Mouse (Mus musculus): ENCODE measurements around the gene Hist1h1b. TPM values are rescaled to one million over a fixed set of nuclear protein-coding genes. Genes with fewer than 3 reads are reported as not detected.
"Not testable (repeated sequence)": the region's sequence is repeated elsewhere in the genome, so short reads cannot be mapped to it uniquely, and the experiment has no call there.

Gene Hist1h1b
- polyA plus RNA-seq, 1 experiment, result 5.0 TPM

GRCm38 (mm10) chr13:21753051-21753523 is 27.3 kb downstream of the Hist1h1b start:
- Histone ChIP-seq H3K36me3 (ENCODE audit: control insufficient read depth) (peaks cover 19% of the 10 kb centered on the region), H3K4me3 (replicated peaks) (peak overlapping the region; percentile 64), H3K27me3 (ENCODE audit: control insufficient read depth) (no peaks in the 10 kb centered on the region), H3K4me1 (ENCODE audit: control insufficient read depth) (peaks cover 54% of the 10 kb centered on the region), H3K9me3 (ENCODE audit: control insufficient read depth, low read length) (no peaks in the 10 kb centered on the region)
- TF ChIP-seq GATA1 (IDR thresholded peaks at IDR 0.05; ENCODE audit: low read length), result no peak
- no peak for TF ChIP-seq TAL1 (IDR thresholded peaks at IDR 0.05; ENCODE audit: low read length)

DNA sequence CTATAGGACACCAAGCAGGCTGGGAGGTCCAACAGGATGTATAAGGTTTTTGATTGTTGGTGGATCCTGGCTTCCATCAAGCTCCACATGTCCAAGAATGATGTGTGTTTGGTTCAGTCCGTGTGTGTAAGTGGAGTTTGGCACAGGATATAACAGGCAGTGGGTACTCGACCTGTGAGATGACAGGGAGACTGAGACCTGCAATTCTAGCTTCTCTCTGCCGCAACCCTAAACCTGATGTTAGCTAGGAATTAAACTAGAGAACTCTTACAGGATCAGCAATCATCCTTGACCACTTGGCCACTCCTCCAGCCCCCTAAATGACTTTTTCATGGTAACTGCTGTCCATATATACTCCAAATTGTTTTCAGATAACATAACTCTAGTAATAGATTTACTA is 28.1 kb downstream of the Hist1h1b start:
- TF ChIP-seq GATA1 (IDR thresholded peaks at IDR 0.05; ENCODE audit: low read length) (no peak), TAL1 (IDR thresholded peaks at IDR 0.05; ENCODE audit: low read length) (no peak)
- H3K36me3 ChIP-seq (ENCODE audit: control insufficient read depth), result peaks cover 21% of the 10 kb centered on the region
- peaks cover 58% of the 10 kb centered on the region for H3K4me1 ChIP-seq (ENCODE audit: control insufficient read depth)
- H3K27me3 ChIP-seq (ENCODE audit: control insufficient read depth), result no peaks in the 10 kb centered on the region
- H3K9me3 ChIP-seq (ENCODE audit: control insufficient read depth, low read length), result no peaks in the 10 kb centered on the region
- peak overlapping the region; percentile 64 for H3K4me3 ChIP-seq (replicated peaks)

GRCm38 (mm10) chr13:21751827-21752226 is 28.6 kb downstream of the Hist1h1b start:
- Histone ChIP-seq H3K27me3 (ENCODE audit: control insufficient read depth) (no peaks in the 10 kb centered on the region), H3K9me3 (ENCODE audit: control insufficient read depth, low read length) (no peaks in the 10 kb centered on the region), H3K36me3 (ENCODE audit: control insufficient read depth) (peaks cover 23% of the 10 kb centered on the region), H3K4me3 (replicated peaks) (peak overlapping the region; percentile 64), H3K4me1 (ENCODE audit: control insufficient read depth) (peaks cover 60% of the 10 kb centered on the region)
- no peak for TF ChIP-seq GATA1 (IDR thresholded peaks at IDR 0.05; ENCODE audit: low read length)
- TF ChIP-seq TAL1 (IDR thresholded peaks at IDR 0.05; ENCODE audit: low read length), result no peak

DNA sequence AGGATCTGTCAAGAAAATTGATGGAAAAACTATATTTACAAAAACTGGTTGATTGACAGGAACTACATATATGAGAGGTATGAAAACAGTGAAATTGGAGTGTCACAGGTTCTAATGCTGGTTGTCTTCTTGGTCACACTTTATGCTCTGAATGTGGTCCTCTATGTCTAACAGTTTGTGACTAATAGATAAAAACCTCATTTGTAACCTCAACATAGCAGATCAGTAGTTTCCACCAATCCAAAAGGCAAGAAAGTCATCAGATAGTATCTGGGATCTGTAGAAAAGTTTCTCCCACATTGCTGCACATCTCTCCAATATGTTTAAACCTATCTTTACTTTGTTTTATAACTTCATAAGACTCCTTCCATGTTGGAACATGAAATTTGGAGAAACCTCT is 29.0 kb downstream of the Hist1h1b start:
- Histone ChIP-seq H3K9me3 (ENCODE audit: control insufficient read depth, low read length) (no peaks in the 10 kb centered on the region), H3K36me3 (ENCODE audit: control insufficient read depth) (peaks cover 25% of the 10 kb centered on the region), H3K4me1 (ENCODE audit: control insufficient read depth) (peaks cover 60% of the 10 kb centered on the region), H3K4me3 (replicated peaks) (peak overlapping the region; percentile 64), H3K27me3 (ENCODE audit: control insufficient read depth) (no peaks in the 10 kb centered on the region)
- no peak for TF ChIP-seq GATA1 (IDR thresholded peaks at IDR 0.05; ENCODE audit: low read length)
- no peak for TF ChIP-seq TAL1 (IDR thresholded peaks at IDR 0.05; ENCODE audit: low read length)

DNA sequence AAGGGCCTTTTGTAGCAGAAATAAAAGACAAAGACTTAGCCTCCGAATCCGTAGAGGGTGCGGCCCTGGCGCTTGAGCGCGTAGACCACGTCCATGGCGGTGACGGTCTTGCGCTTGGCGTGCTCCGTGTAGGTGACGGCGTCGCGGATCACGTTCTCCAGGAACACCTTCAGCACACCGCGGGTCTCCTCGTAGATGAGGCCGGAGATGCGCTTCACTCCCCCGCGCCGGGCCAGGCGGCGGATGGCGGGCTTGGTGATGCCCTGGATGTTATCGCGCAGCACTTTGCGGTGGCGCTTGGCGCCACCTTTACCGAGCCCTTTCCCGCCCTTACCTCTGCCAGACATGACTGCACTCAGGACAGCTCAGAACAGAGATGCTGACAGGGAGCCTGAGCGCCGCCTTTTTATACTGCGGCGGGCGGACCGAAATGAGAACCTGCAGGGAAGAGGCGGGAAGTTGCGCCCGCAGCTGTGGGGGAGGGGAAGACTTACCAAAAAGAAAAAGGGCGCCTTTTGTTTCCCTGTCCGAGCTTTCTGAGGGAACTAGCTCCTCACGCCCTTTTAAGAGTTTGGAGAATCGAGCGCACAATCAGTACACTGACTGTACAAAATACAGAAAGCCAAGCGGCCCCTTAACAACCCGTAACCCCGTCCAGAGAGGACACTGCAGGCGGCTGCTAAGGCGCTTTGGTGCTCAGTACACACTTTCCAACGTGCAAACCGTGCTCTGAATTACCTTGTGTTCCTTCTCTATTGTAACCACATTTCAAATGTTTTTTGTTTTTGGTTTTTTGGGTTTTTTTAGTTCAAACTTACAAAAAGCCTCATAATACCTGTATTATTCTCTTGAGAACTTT is 30.0 kb downstream of the Hist1h1b start, which contains the start of gene Hist1h4k:
TSS of gene Hist1h4k (minus strand) at position 347 of the 859 bp plus-strand sequence.
- H3K4me3 ChIP-seq (replicated peaks), result peak within 1 kb of the TSS; percentile 68

DNA sequence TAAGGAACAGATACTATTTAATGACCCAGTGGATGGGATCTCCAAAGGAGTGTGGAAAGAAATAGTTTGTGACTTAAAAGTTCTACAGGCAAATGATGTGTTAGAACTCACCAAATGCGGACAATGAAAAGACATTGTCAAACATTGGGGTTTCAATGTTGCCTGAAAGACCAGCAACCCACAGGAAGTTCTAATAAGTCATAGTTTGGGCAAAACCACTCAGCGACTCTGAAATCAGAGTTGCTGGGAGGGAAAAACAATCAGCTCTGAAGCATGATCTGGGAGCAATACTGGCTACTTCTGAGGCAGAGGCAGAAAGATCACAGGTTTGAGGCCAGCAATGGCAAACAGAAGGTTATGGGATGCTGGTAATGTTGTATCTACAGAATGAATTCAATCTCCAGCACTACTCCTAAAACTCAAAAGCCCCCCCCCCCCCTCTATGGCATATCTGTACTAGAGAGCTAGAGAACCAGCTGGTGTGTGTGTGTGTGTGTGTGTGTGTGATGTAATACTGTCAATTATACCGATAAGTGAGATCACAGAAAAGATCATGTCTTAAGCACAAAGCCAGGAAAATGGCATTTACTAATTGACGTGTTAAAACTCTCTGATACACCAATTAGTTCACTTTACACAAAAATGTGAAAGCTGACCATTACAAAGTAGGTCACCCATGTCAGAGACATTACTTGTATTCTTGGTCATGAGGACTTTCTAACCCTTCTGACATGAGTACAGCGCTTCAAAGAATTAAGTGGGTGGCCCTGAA is 30.9 kb downstream of the Hist1h1b start:
- Histone ChIP-seq H3K4me1 (ENCODE audit: control insufficient read depth) (peaks cover 59% of the 10 kb centered on the region), H3K9me3 (ENCODE audit: control insufficient read depth, low read length) (no peaks in the 10 kb centered on the region), H3K4me3 (replicated peaks) (peak overlapping the region; percentile 68), H3K36me3 (ENCODE audit: control insufficient read depth) (peaks cover 36% of the 10 kb centered on the region), H3K27me3 (ENCODE audit: control insufficient read depth) (no peaks in the 10 kb centered on the region)
- no peak for TF ChIP-seq TAL1 (IDR thresholded peaks at IDR 0.05; ENCODE audit: low read length)

More for the DNA sequence above, 30.0 kb downstream of the Hist1h1b start, which contains the start of gene Hist1h4k:
- Histone ChIP-seq H3K36me3 (ENCODE audit: control insufficient read depth) (peaks cover 35% of the 10 kb centered on the region), H3K4me1 (ENCODE audit: control insufficient read depth) (peaks cover 61% of the 10 kb centered on the region)
- H3K27me3 ChIP-seq (ENCODE audit: control insufficient read depth); H3K9me3 ChIP-seq (ENCODE audit: control insufficient read depth, low read length): not testable (repeated sequence)

DNA sequence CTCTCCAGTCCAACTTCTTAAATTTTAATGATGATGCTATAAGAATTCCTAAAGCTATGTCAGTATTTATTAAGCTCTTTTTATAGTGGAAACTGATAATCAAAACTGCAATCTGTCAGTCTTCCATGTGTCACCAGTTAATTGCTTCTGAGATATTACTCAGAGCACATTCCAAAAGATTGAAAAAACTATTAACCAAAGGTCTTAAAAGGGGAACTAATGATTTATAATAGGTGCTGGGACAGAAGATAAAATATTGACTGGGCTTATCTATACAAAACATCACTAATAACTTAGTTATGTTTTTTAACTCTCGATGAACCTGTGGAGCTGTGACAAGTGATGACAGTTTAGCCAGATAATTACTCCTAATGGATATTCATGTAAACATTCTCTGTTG is 35.4 kb downstream of the Hist1h1b start:
- TF ChIP-seq TAL1 (IDR thresholded peaks at IDR 0.05; ENCODE audit: low read length) (no peak), GATA1 (IDR thresholded peaks at IDR 0.05; ENCODE audit: low read length) (no peak)
- H3K4me3 ChIP-seq (replicated peaks), result no peak overlapping the region
- peaks cover 42% of the 10 kb centered on the region for H3K36me3 ChIP-seq (ENCODE audit: control insufficient read depth)
- H3K27me3 ChIP-seq (ENCODE audit: control insufficient read depth), result no peaks in the 10 kb centered on the region
- H3K9me3 ChIP-seq (ENCODE audit: control insufficient read depth, low read length), result no peaks in the 10 kb centered on the region
- peaks cover 37% of the 10 kb centered on the region for H3K4me1 ChIP-seq (ENCODE audit: control insufficient read depth)

GRCm38 (mm10) chr13:21734906-21735767 is 45.3 kb downstream of the Hist1h1b start, which contains the start of gene Hist1h4j:
Gene Hist1h4j (plus strand): TSS chr13:21735064.
- not testable (repeated sequence) for H3K27me3 ChIP-seq (ENCODE audit: control insufficient read depth); H3K9me3 ChIP-seq (ENCODE audit: control insufficient read depth, low read length); H3K36me3 ChIP-seq (ENCODE audit: control insufficient read depth)
- Histone ChIP-seq H3K4me3 (replicated peaks) (peak within 1 kb of the TSS; percentile 72), H3K4me1 (ENCODE audit: control insufficient read depth) (peaks cover 49% of the 10 kb centered on the region)
